Mouse (Mus musculus) urinary bladder, postnatal 14 days (tissue): ENCODE measurements around the gene Larp6.
A peak's percentile ranks its signal among the peaks of the same experiment; 100 is the strongest.

Experiments
- DNase-seq: peaks from one replicate; pipeline ENCODE4 v3.0.0; 2021; ENCODE audit warnings: low spot score

Larp6 gene

GRCm38 (mm10) chr9:60759436-60760007 is 46.7 kb downstream of the Larp6 start:
- DNase-seq = no peak

- DNase-seq = no peak
Observed at GRCm38 (mm10) chr9:60765181-60765580, 52.4 kb downstream of the Larp6 start.

- no peak for DNase-seq
Observed at GRCm38 (mm10) chr9:60768393-60768792, 55.6 kb downstream of the Larp6 start.

DNA sequence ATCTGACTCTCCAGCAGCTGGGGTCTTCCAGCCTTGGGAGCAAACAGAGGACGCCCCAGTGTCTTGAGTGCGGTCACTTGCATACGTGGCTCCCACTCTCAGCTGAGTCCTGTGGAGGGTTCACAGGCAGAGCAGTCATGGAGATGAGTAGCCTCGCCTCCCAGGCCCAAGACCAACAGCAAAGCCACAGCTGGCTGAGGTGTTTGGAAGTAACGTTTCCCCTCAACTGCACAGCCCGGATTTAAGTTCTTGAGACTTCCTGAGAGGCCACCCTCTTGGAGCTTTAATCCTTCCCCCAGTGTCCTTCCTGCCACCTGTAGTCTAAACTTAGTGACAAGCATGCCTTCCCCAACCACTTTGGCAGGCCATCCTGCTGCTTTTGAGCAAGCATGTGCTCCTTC is 56.9 kb downstream of the Larp6 start:
- no peak for DNase-seq

GRCm38 (mm10) chr9:60773713-60774112 is 60.9 kb downstream of the Larp6 start:
- no peak for DNase-seq

DNA sequence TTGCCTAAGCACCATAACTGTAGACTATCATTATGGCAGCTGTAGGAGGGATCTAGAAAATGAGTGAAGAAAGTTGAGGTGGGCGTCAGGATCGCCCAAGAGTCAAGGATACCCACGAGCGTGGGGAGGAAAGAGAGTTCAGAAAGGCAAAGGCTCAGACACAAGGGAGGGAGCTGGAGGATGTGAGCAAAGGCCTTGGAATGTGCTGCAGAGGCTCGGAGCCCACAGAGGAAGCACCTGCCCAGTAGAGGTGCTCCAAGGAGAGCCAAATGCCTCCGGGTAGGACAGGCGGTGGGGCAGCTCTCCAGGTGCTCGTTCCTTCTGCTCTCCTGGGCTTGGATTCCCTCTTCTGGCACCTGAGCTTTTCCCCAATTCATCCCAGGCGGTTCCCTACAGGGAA is 64.1 kb downstream of the Larp6 start:
- peak; percentile 28 for DNase-seq

DNA sequence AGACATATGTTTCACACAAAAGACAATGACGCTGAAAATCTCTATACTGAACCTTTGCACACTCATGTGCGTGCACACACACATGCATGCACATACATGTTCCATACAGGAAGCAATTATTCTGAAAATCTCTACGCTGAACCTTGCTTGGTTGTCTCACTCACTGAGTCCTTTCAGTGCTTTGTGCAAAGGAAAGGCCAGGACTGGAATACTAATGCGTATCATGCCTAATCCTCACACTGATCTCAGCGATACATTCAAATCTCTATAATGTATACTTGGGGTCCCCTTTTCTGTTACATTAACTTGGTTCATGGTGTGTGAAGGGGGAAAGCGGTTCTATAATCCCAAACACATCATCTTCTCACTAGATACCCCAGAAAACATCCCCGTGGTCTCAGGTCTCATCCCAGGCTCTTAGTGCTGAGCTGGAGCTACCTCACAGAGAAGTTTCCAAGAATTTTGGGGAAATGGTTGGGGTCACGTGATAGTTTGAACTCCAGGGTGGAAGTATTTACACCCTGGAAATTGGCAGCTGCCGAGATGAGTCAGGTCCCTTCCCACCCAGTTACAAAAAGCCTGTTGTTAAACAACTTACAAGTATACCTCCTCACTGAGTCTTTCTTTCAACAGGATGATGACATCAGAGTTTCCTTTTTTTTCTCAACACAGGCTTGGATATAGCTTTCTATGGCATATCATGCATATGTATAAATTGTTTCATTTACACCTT is 69.4 kb downstream of the Larp6 start:
- DNase-seq = no peak

- DNase-seq = no peak
Observed at GRCm38 (mm10) chr9:60785069-60785468, 72.3 kb downstream of the Larp6 start.

DNA sequence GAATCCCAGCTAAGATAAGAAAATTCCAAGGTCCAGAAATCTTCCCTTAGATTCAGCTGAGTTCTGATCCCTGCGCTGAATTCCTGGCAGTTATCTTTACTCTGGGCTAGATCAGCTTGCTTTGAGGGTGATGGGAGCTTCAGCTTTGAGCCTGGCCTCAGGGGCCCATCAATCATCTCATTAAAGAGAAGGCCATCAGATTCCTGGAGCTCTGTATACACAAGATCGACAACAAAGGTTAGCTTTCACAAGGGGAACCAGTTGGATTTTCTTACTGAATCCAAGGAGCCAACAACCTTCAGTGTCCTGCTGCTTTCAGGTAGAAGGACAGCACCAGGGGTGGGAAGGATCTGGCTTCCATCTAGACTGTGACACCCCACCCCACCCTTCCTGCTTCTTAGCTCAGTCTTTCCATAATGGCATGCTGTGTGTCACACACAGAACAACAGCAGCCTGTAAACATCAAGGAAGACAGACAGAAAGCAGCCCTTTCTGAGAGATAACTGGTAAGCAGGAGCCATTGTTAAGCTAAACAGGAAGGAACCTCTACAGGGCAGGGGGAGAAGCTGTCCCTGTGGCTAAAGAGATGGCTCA is 74.8 kb downstream of the Larp6 start:
- DNase-seq = no peak
